Mouse (Mus musculus): ENCODE data around the gene Nmb. TPM values are rescaled to one million over a fixed set of nuclear protein-coding genes. Genes with fewer than 3 reads are reported as not detected.

Gene Nmb
- polyA plus RNA-seq, 1 experiment from 2014 or later: 8.6 TPM

DNA sequence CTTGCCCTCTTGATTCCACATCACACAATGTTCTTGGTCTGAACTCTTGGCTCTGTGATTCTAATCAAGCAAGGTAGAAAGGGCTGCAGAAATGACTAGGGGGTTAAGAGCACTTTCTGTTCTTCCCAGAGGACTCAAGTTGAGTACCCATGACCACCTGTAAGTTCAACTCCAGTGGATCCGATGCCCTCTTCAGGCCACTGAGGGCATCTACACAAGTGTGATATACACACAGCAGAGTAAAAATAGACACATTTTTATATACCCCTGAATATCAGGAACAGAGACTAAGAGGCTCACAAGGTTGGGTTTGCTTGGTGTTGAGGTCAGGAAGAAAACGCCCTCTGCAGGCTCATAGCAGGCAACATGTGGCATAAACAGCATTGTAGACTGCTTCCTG lies 31.2 kb downstream of the Nmb start:
- H3K4me2 ChIP-seq (ENCODE audit: low read depth, low read length, severe bottlenecking): no peak overlapping the region
- H3K9me3 ChIP-seq (ENCODE audit: control insufficient read depth, low read length): no peaks in the 10 kb centered on the region
- H3K27me3 ChIP-seq (ENCODE audit: control insufficient read depth, insufficient read depth, low read length): peaks cover 21% of the 10 kb centered on the region
- DNase-seq (ENCODE audit: low spot score) (no peak), ATAC-seq (replicated peaks; ENCODE audit: low FRiP score) (no peak)
- H3K36me3 ChIP-seq (ENCODE audit: control insufficient read depth, insufficient read depth, low read length): peaks cover 9% of the 10 kb centered on the region
- no peak overlapping the region for H3K4me3 ChIP-seq (ENCODE audit: low read depth, low read length)
- H3K27ac ChIP-seq (ENCODE audit: low read depth, low read length): no peak overlapping the region
- H3K9ac ChIP-seq (ENCODE audit: low read length): no peak overlapping the region
- 0 out of 2 replicates have a peak, but pooled peaks cover 2% of the 10 kb centered on the region for H3K4me1 ChIP-seq (replicated peaks; ENCODE audit: control insufficient read depth, insufficient read depth, low read length)
- WGBS: 97% methylated on average over 2 of the region's 2 CpGs

DNA sequence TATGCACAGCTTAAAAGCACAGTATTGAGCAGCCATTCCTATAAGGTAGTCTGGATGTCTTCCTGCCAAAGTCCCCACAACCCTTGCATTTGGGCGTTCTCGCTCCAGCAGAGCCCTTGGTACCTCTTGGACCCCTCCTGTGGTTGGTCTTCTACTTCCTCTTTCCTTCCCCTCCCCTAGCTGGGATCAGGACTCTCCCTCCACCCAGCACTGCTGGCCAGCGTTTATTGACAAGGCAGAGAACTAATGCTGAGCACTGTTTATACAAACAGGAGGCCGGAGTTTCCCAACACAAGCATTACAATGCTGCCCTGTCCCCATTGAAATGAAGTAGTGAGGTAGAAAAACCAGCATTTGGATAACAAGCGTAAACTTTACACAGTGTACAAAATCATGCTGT lies 31.8 kb downstream of the Nmb start:
- H3K9me3 ChIP-seq (ENCODE audit: control insufficient read depth, low read length): no peaks in the 10 kb centered on the region
- peaks cover 21% of the 10 kb centered on the region for H3K27me3 ChIP-seq (ENCODE audit: control insufficient read depth, insufficient read depth, low read length)
- peaks cover 9% of the 10 kb centered on the region for H3K36me3 ChIP-seq (ENCODE audit: control insufficient read depth, insufficient read depth, low read length)
- H3K4me2 ChIP-seq (ENCODE audit: low read depth, low read length, severe bottlenecking): no peak overlapping the region
- H3K9ac ChIP-seq (ENCODE audit: low read length): no peak overlapping the region
- H3K27ac ChIP-seq (ENCODE audit: low read depth, low read length): no peak overlapping the region
- no peak overlapping the region for H3K4me3 ChIP-seq (ENCODE audit: low read depth, low read length)
- DNase-seq (ENCODE audit: low spot score) (no peak), ATAC-seq (replicated peaks; ENCODE audit: low FRiP score) (no peak)
- H3K4me1 ChIP-seq (replicated peaks; ENCODE audit: control insufficient read depth, insufficient read depth, low read length): 0 out of 2 replicates have a peak, but pooled peaks cover 2% of the 10 kb centered on the region
- WGBS: 90% methylated on average over 5 of the region's 5 CpGs

DNA sequence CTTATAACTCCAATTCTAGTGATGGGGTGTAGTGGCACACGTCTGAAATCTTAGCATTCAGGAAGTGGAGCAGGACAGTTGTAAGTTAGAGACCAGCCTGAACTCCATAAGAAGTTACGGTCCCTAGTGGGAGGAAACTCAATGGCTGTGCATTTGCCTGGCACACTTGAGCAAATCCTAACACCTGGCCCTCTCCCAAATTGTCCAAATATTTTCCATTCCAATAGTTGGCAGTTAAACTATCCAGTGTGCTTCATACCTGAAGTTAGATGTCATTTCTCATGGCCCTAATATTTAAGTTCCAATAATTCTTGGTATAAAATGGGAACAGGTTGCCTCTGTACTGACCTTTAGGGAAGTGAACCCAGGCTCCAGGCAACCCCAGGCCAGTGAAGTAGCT lies 36.2 kb downstream of the Nmb start:
- Histone ChIP-seq H3K36me3 (ENCODE audit: control insufficient read depth, insufficient read depth, low read length) (peaks cover 12% of the 10 kb centered on the region; the same call in 1 of the 2 replicates), H3K4me2 (ENCODE audit: low read depth, low read length, severe bottlenecking) (no peak overlapping the region), H3K9me3 (ENCODE audit: control insufficient read depth, low read length) (no peaks in the 10 kb centered on the region), H3K27ac (ENCODE audit: low read depth, low read length) (no peak overlapping the region), H3K4me1 (replicated peaks; ENCODE audit: control insufficient read depth, insufficient read depth, low read length) (no peaks in the 10 kb centered on the region), H3K27me3 (ENCODE audit: control insufficient read depth, insufficient read depth, low read length) (no peaks in the 10 kb centered on the region), H3K9ac (ENCODE audit: low read length) (no peak overlapping the region), H3K4me3 (ENCODE audit: low read depth, low read length) (no peak overlapping the region)
- WGBS: 90% methylated on average over 2 of the region's 2 CpGs
- ATAC-seq (replicated peaks; ENCODE audit: low FRiP score): no peak
- DNase-seq (ENCODE audit: low spot score): no peak

DNA sequence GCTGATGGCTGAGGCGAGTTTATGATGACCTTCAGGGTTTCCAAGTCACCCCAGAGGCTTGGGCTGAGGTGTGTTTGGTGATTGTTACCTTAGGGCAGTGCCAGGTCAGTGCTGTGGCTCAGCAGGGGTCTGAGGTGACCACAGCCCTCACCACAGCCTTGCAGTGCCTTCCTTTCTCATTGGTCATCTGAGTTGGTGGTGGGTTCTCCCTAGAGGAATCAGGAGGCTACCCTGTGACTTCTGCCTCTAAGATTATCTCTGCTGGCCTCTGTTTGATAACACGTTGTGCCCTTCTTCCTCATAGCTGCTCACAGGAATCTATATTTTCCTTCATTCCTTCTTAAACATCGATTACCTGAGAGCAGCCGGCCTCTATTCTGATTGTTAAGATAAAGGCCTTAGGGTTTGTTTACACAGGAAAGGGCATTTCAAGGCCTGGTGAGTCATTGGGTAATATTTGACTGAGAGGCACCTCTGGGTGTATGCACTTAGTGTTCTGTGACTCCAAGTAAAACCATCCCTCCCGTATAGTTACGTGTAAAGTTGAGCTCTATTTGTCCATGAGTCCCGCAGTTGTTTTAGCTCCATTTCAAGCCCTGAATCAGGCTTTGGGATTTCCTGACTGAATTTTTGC lies 38.2 kb downstream of the Nmb start:
- Histone ChIP-seq H3K4me3 (ENCODE audit: low read depth, low read length) (no peak overlapping the region), H3K9ac (ENCODE audit: low read length) (no peak overlapping the region), H3K36me3 (ENCODE audit: control insufficient read depth, insufficient read depth, low read length) (peaks cover 8% of the 10 kb centered on the region; the same call in 1 of the 2 replicates), H3K4me2 (ENCODE audit: low read depth, low read length, severe bottlenecking) (no peak overlapping the region), H3K4me1 (replicated peaks; ENCODE audit: control insufficient read depth, insufficient read depth, low read length) (peaks cover 3% of the 10 kb centered on the region; the same call in 1 of the 2 replicates), H3K27me3 (ENCODE audit: control insufficient read depth, insufficient read depth, low read length) (no peaks in the 10 kb centered on the region), H3K27ac (ENCODE audit: low read depth, low read length) (no peak overlapping the region), H3K9me3 (ENCODE audit: control insufficient read depth, low read length) (no peaks in the 10 kb centered on the region)
- no peak for DNase-seq (ENCODE audit: low spot score)
- ATAC-seq (replicated peaks; ENCODE audit: low FRiP score): no peak
- 90% methylated on average over 7 of the region's 7 CpGs for WGBS

DNA sequence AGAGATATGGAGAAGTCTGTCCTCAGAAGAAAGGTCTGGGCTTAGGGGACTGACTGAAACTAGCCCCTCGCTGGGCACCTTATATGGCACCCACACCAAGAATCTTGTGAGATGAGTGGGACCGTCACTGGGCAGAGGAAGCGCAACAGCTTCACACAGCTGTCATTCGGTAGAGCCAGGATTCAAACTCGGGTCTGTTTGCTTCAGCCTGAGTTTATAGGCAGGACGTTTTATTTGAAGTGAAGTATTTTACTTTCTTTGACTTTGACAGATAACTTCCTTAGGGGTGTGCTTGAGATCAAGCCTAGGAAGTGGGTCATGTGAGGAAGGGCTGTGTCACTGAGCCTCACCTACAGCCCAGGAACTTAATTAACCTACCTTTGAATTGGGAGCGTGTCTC lies 39.4 kb downstream of the Nmb start:
- Histone ChIP-seq H3K9me3 (ENCODE audit: control insufficient read depth, low read length) (no peaks in the 10 kb centered on the region), H3K9ac (ENCODE audit: low read length) (no peak overlapping the region)

DNA sequence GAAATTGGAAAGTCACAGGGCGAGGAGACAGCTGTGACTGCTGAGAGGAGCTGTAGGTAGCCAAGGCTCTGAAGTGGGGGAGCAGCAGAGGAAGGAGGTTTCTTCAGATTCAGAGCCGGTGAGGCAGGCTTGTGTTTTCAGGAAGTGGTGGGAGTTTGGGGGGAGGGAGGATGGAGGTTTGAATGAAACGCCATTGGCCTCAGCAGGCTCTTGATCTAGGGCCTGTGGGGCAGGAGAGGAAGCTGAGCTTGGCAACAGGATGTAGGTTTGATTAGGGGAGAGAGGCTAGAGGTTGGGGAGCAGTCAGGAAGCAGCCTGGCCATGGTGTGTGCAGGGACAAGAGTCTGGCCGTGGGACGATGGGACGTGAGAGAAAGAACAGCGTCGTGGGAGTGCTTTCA lies 40.0 kb downstream of the Nmb start:
- 88% methylated on average over 8 of the region's 8 CpGs for WGBS

More for the DNA sequence above, 39.4 kb downstream of the Nmb start:
- H3K27ac ChIP-seq (ENCODE audit: low read depth, low read length): no peak overlapping the region
- no peaks in the 10 kb centered on the region for H3K27me3 ChIP-seq (ENCODE audit: control insufficient read depth, insufficient read depth, low read length)
- H3K4me3 ChIP-seq (ENCODE audit: low read depth, low read length): no peak overlapping the region
- peaks cover 3% of the 10 kb centered on the region; the same call in 1 of the 2 replicates for H3K4me1 ChIP-seq (replicated peaks; ENCODE audit: control insufficient read depth, insufficient read depth, low read length)
- no peak overlapping the region for H3K4me2 ChIP-seq (ENCODE audit: low read depth, low read length, severe bottlenecking)
- ATAC-seq (replicated peaks; ENCODE audit: low FRiP score) (no peak), DNase-seq (ENCODE audit: low spot score) (no peak)
- 96% methylated on average over 7 of the region's 7 CpGs for WGBS
- H3K36me3 ChIP-seq (ENCODE audit: control insufficient read depth, insufficient read depth, low read length): peaks cover 8% of the 10 kb centered on the region; the same call in 1 of the 2 replicates

DNA sequence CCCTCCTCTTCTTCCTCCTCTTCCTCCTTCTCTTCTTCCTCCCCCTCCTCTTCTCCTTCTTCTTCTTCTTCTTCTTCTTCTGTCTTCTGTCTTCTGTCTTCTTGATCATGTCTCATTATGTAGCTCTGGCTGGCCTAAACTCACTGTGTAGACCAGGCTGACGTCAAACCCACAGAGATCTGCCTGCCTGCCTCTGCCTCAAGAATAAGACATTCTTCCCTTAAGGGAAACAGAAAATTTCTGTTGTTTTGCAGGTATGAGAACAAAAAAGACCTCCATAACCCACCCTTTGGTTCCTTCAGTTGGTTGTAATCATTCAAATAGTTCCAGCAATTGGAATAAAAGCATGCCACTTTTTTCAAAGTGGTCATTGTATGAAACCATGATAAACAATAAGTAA lies 40.7 kb downstream of the Nmb start:
- H3K9ac ChIP-seq (ENCODE audit: low read length): no peak overlapping the region
- no peak for DNase-seq (ENCODE audit: low spot score)
- 93% methylated on average over 1 of the region's 1 CpGs for WGBS
- H3K4me2 ChIP-seq (ENCODE audit: low read depth, low read length, severe bottlenecking): no peak overlapping the region
- H3K27ac ChIP-seq (ENCODE audit: low read depth, low read length): no peak overlapping the region
- no peak overlapping the region for H3K4me3 ChIP-seq (ENCODE audit: low read depth, low read length)
- H3K36me3 ChIP-seq (ENCODE audit: control insufficient read depth, insufficient read depth, low read length): peaks cover 8% of the 10 kb centered on the region; the same call in 1 of the 2 replicates
- no peaks in the 10 kb centered on the region for H3K27me3 ChIP-seq (ENCODE audit: control insufficient read depth, insufficient read depth, low read length)
- no peaks in the 10 kb centered on the region for H3K9me3 ChIP-seq (ENCODE audit: control insufficient read depth, low read length)
- ATAC-seq (replicated peaks; ENCODE audit: low FRiP score): no peak
- peaks cover 3% of the 10 kb centered on the region; the same call in 1 of the 2 replicates for H3K4me1 ChIP-seq (replicated peaks; ENCODE audit: control insufficient read depth, insufficient read depth, low read length)

More for the DNA sequence above, 40.0 kb downstream of the Nmb start:
- Histone ChIP-seq H3K9ac (ENCODE audit: low read length) (no peak overlapping the region), H3K36me3 (ENCODE audit: control insufficient read depth, insufficient read depth, low read length) (peaks cover 8% of the 10 kb centered on the region; the same call in 1 of the 2 replicates), H3K4me2 (ENCODE audit: low read depth, low read length, severe bottlenecking) (no peak overlapping the region), H3K4me3 (ENCODE audit: low read depth, low read length) (no peak overlapping the region), H3K27ac (ENCODE audit: low read depth, low read length) (no peak overlapping the region), H3K9me3 (ENCODE audit: control insufficient read depth, low read length) (no peaks in the 10 kb centered on the region), H3K27me3 (ENCODE audit: control insufficient read depth, insufficient read depth, low read length) (no peaks in the 10 kb centered on the region), H3K4me1 (replicated peaks; ENCODE audit: control insufficient read depth, insufficient read depth, low read length) (peaks cover 3% of the 10 kb centered on the region; the same call in 1 of the 2 replicates)
- ATAC-seq (replicated peaks; ENCODE audit: low FRiP score) (no peak), DNase-seq (ENCODE audit: low spot score) (no peak)

DNA sequence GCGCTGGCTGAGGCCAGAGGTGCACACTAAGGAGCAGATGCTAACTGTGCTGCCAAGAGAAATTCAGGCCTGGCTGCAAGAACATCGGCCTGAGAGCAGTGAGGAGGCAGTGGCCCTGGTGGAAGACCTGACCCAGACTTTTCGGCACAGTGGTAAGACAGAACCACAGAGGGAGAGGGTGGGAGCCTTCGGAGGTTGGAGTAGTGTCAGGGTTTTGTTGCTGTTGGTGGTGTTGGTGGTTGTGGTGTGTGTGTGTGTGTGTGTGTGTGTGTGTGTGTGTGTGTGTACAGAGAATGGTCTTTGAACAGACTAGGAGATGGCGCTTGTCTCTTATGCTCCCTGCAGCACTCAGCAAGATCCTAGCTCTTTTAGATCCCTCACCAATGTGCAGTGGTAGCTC lies 41.4 kb downstream of the Nmb start:
- Histone ChIP-seq H3K4me2 (ENCODE audit: low read depth, low read length, severe bottlenecking) (no peak overlapping the region), H3K27ac (ENCODE audit: low read depth, low read length) (no peak overlapping the region), H3K9ac (ENCODE audit: low read length) (no peak overlapping the region), H3K9me3 (ENCODE audit: control insufficient read depth, low read length) (no peaks in the 10 kb centered on the region), H3K27me3 (ENCODE audit: control insufficient read depth, insufficient read depth, low read length) (no peaks in the 10 kb centered on the region), H3K4me3 (ENCODE audit: low read depth, low read length) (no peak overlapping the region), H3K36me3 (ENCODE audit: control insufficient read depth, insufficient read depth, low read length) (peaks cover 8% of the 10 kb centered on the region; the same call in 1 of the 2 replicates), H3K4me1 (replicated peaks; ENCODE audit: control insufficient read depth, insufficient read depth, low read length) (peaks cover 3% of the 10 kb centered on the region; the same call in 1 of the 2 replicates)
- ATAC-seq (replicated peaks; ENCODE audit: low FRiP score) (no peak), DNase-seq (ENCODE audit: low spot score) (no peak)
- 81% methylated on average over 5 of the region's 5 CpGs for WGBS

DNA sequence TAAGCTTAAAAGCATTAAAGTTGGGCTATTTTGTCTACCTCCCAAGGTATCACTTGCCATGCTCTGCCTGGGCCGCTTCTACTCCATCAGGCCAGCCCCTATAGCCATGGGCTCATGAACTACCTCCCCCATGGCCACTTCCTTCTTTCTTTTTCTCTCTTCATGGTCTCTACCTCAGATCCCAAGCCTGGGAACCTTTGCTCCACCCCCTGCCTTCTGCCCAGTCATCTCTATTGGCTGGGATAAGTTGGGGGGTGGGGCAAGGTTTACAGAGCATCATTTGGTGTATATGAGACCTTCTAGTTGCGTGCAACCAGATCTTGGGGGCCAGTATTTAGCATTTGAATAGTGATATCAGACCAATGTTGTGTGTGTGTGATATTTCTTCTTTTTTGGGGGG lies 42.4 kb downstream of the Nmb start:
- Histone ChIP-seq H3K36me3 (ENCODE audit: control insufficient read depth, insufficient read depth, low read length) (peaks cover 5% of the 10 kb centered on the region; the same call in 1 of the 2 replicates), H3K27ac (ENCODE audit: low read depth, low read length) (no peak overlapping the region), H3K9ac (ENCODE audit: low read length) (no peak overlapping the region), H3K9me3 (ENCODE audit: control insufficient read depth, low read length) (no peaks in the 10 kb centered on the region), H3K4me1 (replicated peaks; ENCODE audit: control insufficient read depth, insufficient read depth, low read length) (peaks cover 3% of the 10 kb centered on the region; the same call in 1 of the 2 replicates), H3K27me3 (ENCODE audit: control insufficient read depth, insufficient read depth, low read length) (no peaks in the 10 kb centered on the region), H3K4me2 (ENCODE audit: low read depth, low read length, severe bottlenecking) (no peak overlapping the region; the same call in 1 of the 2 replicates), H3K4me3 (ENCODE audit: low read depth, low read length) (no peak overlapping the region)
- no peak for ATAC-seq (replicated peaks; ENCODE audit: low FRiP score)
- WGBS: 86% methylated on average over 2 of the region's 2 CpGs
- DNase-seq (ENCODE audit: low spot score): no peak
